Mouse (Mus musculus) liver, embryonic 13.5 days (tissue): ENCODE data around the gene Tnrc6c. TPM values are rescaled to one million over a fixed set of nuclear protein-coding genes. Genes with fewer than 3 reads are reported as not detected.

Experiments
- ATAC-seq: fragments of 200-750 bp; cut with Nextera tagmentation; 2 replicates; pipeline ENCODE4 v1.8.0; 2017; ENCODE audit warnings: low read depth, mild to moderate bottlenecking, moderate number of reproducible peaks, moderate library complexity
- DNase-seq: peaks from one replicate; pipeline ENCODE4 v3.0.0; 2022
- H3K27ac ChIP-seq: fragments of 300-500 bp; sonication (generic); 2 replicates; pipeline ENCODE4 v1.5.1; 2015; ENCODE audit warnings: moderate library complexity, mild to moderate bottlenecking, inconsistent platforms
- H3K27me3 ChIP-seq: fragments of 300-500 bp; sonication (generic); 2 replicates; pipeline ENCODE4 v1.6.1; 2015; ENCODE audit warnings: mild to moderate bottlenecking, inconsistent platforms
- H3K36me3 ChIP-seq: fragments of 300-500 bp; sonication (generic); 2 replicates; pipeline ENCODE4 v1.6.1; 2015; ENCODE audit warnings: mild to moderate bottlenecking, inconsistent platforms
- H3K4me1 ChIP-seq: fragments of 300-500 bp; sonication (generic); replicated peaks from 2 replicates; pipeline ENCODE4 v1.6.1; 2015; ENCODE audit warnings: inconsistent platforms
- H3K4me2 ChIP-seq: fragments of 300-500 bp; sonication (generic); 2 replicates; pipeline ENCODE4 v1.6.1; 2015; ENCODE audit warnings: inconsistent platforms, mild to moderate bottlenecking, moderate library complexity
- H3K4me3 ChIP-seq: fragments of 300-500 bp; sonication (generic); replicated peaks from 2 replicates; pipeline ENCODE4 v1.5.1; 2015; ENCODE audit warnings: mild to moderate bottlenecking, inconsistent platforms
- H3K9ac ChIP-seq: fragments of 300-500 bp; sonication (generic); 2 replicates; pipeline ENCODE4 v1.6.1; 2015; ENCODE audit warnings: mild to moderate bottlenecking, inconsistent platforms
- H3K9me3 ChIP-seq: fragments of 300-500 bp; sonication (generic); replicated peaks from 2 replicates; pipeline ENCODE4 v1.6.1; 2016; ENCODE audit warnings: inconsistent platforms
- WGBS: fragments of 180-500 bp; shearing (Covaris S2); methylation state at CpG from one replicate; pipeline ENCODE4 v1.1.7; 2015; ENCODE audit not compliant: insufficient replicate concordance; 5-methylcytosine and 5-hydroxymethylcytosine counted together
- polyA plus RNA-seq: library from polyadenylated mRNA; unstranded; fragments of >200 nt; fragmentation: Nextera tagmentation; extraction: Ambion mirVana; gene quantifications from 2 replicates; pipeline ENCODE4 v1.2.1, GENCODE M21; 2015

Tnrc6c gene
- polyA plus RNA-seq, 1 experiment from 2014 or later: 2.8 TPM

DNA sequence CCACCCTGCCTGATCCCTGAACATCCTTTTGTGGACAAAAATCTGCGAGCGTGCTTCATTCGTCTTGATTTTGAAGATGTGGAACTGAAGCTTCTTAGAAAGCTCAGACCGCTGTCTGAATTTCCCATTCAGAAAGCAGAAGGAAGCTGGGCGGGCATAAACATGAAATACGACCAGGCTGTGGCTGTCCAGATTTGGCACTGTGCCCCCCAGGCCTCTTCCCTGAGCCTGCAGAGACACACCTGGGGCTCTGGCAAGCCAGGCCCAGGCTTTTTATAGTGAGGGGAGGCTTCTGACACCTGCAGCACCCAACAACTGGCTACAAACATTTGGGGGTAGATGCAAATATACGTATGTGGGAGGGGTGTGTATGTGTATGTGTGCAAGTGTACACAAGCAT is 35.3 kb upstream of the Tnrc6c start:
- H3K4me1 ChIP-seq: 0 out of 2 replicates have a peak, but pooled peaks cover 6% of the 10 kb centered on the region
- no peak for DNase-seq
- no peak overlapping the region for H3K4me3 ChIP-seq
- H3K4me2 ChIP-seq: no peak overlapping the region
- ATAC-seq: no peak
- H3K27me3 ChIP-seq: peaks cover 63% of the 10 kb centered on the region
- no peaks in the 10 kb centered on the region for H3K36me3 ChIP-seq
- H3K9ac ChIP-seq: no peak overlapping the region
- H3K9me3 ChIP-seq: no peaks in the 10 kb centered on the region
- WGBS: 34% methylated on average over 7 of the region's 7 CpGs
- H3K27ac ChIP-seq: no peak overlapping the region

DNA sequence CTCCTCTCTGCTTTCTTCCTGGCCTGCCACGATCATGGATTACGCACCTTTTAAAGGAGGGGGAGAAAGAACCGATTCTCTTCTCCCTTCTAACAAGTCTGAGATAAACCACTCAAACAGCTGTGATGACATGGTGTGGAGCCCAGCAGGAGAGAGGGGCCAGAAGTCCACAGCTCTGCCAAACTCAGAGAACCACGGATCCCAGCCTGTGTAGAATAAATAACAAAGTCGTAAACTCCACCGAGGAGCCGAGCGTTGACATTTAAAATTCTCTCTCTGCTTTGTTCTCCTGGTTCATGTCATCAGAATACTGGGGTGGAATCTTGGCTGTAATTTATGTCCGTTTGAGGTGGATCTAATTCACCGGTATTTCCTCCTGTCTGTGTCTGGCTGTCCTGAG is 34.5 kb upstream of the Tnrc6c start:
- no peak for DNase-seq
- no peak for ATAC-seq
- Histone ChIP-seq H3K4me3 (no peak overlapping the region), H3K4me1 (0 out of 2 replicates have a peak, but pooled peaks cover 6% of the 10 kb centered on the region), H3K4me2 (no peak overlapping the region), H3K9me3 (no peaks in the 10 kb centered on the region), H3K27me3 (peaks cover 57% of the 10 kb centered on the region), H3K9ac (no peak overlapping the region), H3K27ac (no peak overlapping the region), H3K36me3 (no peaks in the 10 kb centered on the region)
- 36% methylated on average over 10 of the region's 10 CpGs for WGBS

DNA sequence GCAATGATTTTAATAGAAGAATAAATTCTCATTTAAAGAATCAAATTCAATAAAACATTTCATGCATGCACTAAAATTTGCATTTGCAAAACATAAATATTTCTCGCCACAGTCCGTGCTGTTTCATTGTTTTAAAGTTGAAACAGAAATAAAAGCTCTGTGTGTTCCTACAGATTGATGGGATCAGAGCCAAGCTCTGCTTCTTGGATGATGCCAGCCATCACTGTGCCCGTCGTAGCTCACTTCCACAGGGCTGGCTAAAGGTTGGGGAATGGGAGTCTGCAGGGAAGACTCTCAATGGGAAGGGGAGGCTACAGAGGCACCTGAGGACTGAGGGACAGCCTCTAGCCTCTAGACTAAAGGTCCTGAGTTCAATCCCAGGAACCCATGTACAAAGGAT is 28.9 kb upstream of the Tnrc6c start:
- 66% methylated on average over 4 of the region's 4 CpGs for WGBS
- H3K4me2 ChIP-seq: no peak overlapping the region
- peaks cover 45% of the 10 kb centered on the region for H3K27me3 ChIP-seq
- ATAC-seq (no peak), DNase-seq (no peak)
- no peaks in the 10 kb centered on the region for H3K4me1 ChIP-seq
- H3K4me3 ChIP-seq: no peak overlapping the region
- H3K9me3 ChIP-seq: no peaks in the 10 kb centered on the region
- H3K9ac ChIP-seq: no peak overlapping the region
- H3K27ac ChIP-seq: no peak overlapping the region
- no peaks in the 10 kb centered on the region for H3K36me3 ChIP-seq

DNA sequence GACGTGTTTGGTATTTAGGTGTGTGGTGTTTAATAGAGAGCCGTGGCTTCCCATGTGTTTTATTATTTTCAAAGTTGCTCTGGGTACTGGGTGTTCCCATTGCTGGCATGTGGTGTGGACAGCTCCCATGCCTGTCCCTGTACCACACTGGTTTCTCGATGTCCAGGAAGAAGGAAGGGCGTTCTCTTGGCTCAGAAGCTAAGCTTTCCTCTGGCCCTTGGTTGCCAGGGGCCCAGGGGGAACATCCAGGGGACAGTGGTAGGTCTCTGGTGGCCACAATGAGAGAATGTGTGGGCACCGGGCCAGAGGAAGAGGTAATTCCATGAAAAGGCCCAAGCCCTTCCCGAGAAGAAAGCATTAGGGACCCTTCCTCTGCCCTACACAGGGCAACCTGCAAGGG is 27.5 kb upstream of the Tnrc6c start:
- Histone ChIP-seq H3K4me2 (no peak overlapping the region), H3K4me1 (no peaks in the 10 kb centered on the region), H3K9me3 (no peaks in the 10 kb centered on the region), H3K4me3 (no peak overlapping the region), H3K36me3 (no peaks in the 10 kb centered on the region), H3K27ac (no peak overlapping the region), H3K9ac (no peak overlapping the region), H3K27me3 (peaks cover 42% of the 10 kb centered on the region)
- 44% methylated on average over 6 of the region's 6 CpGs for WGBS
- DNase-seq (no peak), ATAC-seq (no peak)

DNA sequence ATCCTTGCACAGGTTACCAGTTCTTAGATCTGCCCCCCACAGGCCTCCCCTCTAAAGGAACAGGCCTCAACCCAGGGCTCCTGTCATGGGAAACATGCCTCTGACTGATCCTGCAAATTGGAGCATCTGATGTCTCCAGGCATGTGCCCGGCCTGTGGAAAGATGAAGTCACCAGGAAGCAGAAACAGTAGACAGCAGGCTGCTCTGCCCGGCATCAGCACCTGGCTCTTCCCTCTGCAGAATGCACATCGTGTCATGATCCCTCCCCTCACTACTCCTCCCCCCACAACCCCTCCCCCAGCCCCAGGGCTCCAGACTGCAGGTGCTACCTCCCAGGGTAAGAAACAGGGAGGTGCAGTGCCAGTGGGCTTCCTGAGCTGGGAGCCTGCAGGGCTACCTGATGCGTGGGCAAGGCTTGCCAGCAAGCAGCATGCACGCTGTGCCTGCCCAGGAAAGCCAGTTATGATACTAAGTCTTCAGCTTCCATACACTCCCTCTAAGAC is 27.0 kb upstream of the Tnrc6c start:
- H3K9ac ChIP-seq: no peak overlapping the region
- peaks cover 42% of the 10 kb centered on the region for H3K27me3 ChIP-seq
- H3K36me3 ChIP-seq: no peaks in the 10 kb centered on the region
- 24% methylated on average over 5 of the region's 5 CpGs for WGBS
- no peaks in the 10 kb centered on the region for H3K4me1 ChIP-seq
- H3K9me3 ChIP-seq: no peaks in the 10 kb centered on the region
- no peak overlapping the region for H3K4me3 ChIP-seq
- ATAC-seq: no peak
- no peak overlapping the region for H3K4me2 ChIP-seq
- no peak overlapping the region for H3K27ac ChIP-seq
- DNase-seq: no peak

DNA sequence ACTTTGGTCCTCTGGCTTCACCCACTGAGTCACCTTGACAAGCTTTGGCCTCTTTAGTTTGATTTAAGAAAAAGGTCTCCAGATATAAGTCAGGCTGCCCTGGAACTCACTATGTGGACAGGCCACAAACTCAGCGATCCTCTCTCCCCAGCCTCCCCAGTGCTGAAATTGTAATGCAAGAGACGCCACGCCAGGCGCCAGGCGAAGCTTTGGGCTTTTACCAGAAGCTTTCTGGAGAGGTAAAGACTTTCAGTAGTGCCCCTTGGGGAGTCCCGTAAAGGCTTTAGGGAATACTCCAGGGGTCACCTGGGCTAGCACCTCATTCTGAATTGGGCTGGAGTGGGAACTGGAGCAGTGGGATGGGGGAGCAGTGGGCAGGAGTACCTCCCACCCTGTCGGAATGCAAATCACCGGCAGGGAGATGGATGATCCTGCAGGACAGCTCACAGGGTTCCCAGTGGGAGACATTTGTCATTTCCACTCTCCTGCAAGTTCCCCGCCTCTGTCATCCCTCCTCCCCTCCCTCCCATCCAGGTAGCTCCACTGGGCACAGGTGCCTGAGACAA is 26.3 kb upstream of the Tnrc6c start:
- no peaks in the 10 kb centered on the region for H3K4me1 ChIP-seq
- no peaks in the 10 kb centered on the region for H3K9me3 ChIP-seq
- ATAC-seq (no peak), DNase-seq (no peak)
- H3K27ac ChIP-seq: no peak overlapping the region
- peaks cover 42% of the 10 kb centered on the region for H3K27me3 ChIP-seq
- 17% methylated on average over 9 of the region's 9 CpGs for WGBS
- no peak overlapping the region for H3K4me3 ChIP-seq
- no peak overlapping the region for H3K4me2 ChIP-seq
- no peaks in the 10 kb centered on the region for H3K36me3 ChIP-seq
- no peak overlapping the region for H3K9ac ChIP-seq

DNA sequence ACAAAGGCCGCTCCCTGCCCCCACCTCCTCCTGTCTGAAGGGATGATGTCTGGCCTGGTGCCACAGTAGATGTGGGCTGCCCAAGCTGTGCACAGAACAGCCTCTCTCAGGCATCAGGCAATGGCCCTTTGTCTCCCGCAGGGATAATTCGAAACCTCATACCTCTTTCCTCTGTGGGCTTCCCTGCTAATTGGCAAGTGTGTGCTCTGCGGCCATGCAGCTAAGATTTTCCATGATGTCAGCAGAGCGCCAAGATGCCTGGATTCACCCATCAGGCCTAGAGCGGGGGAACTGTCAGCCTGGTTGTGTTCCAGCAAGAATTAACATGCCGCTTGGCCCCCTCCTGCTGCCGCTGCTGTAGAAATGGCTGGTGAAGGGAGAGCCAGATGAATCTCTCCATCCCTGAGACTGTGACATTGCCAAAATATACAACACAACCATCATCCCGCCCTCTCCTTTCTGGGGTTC is 25.7 kb upstream of the Tnrc6c start:
- Histone ChIP-seq H3K27me3 (peaks cover 42% of the 10 kb centered on the region), H3K4me3 (no peak overlapping the region), H3K27ac (no peak overlapping the region), H3K4me2 (no peak overlapping the region), H3K36me3 (no peaks in the 10 kb centered on the region), H3K9ac (no peak overlapping the region), H3K9me3 (no peaks in the 10 kb centered on the region), H3K4me1 (no peaks in the 10 kb centered on the region)
- DNase-seq (no peak), ATAC-seq (no peak)
- 19% methylated on average over 9 of the region's 9 CpGs for WGBS

DNA sequence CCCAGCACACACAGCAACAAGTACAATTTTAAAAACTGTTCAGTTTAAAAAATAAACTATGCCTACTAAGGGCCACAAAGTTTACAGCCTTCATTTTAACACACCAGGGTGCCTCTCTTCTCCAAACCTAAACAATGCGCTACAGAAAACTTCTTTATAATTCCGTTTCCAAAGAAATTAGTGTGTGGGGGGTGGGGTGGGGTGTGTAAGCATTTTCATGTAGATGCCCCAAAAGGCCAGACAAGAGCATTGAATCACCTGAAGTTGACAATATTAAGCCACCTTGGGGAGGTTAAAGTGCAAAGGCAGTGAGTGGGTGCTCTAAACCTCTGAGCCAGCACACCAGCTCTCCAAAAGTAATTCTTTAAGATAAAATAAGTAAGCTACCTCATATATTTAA is 24.2 kb upstream of the Tnrc6c start:
- Histone ChIP-seq H3K9me3 (no peaks in the 10 kb centered on the region), H3K4me3 (no peak overlapping the region), H3K4me1 (no peaks in the 10 kb centered on the region), H3K27ac (no peak overlapping the region), H3K4me2 (no peak overlapping the region), H3K27me3 (peaks cover 42% of the 10 kb centered on the region), H3K9ac (no peak overlapping the region), H3K36me3 (no peaks in the 10 kb centered on the region)
- DNase-seq (no peak), ATAC-seq (no peak)
- 72% methylated on average over 2 of the region's 2 CpGs for WGBS

DNA sequence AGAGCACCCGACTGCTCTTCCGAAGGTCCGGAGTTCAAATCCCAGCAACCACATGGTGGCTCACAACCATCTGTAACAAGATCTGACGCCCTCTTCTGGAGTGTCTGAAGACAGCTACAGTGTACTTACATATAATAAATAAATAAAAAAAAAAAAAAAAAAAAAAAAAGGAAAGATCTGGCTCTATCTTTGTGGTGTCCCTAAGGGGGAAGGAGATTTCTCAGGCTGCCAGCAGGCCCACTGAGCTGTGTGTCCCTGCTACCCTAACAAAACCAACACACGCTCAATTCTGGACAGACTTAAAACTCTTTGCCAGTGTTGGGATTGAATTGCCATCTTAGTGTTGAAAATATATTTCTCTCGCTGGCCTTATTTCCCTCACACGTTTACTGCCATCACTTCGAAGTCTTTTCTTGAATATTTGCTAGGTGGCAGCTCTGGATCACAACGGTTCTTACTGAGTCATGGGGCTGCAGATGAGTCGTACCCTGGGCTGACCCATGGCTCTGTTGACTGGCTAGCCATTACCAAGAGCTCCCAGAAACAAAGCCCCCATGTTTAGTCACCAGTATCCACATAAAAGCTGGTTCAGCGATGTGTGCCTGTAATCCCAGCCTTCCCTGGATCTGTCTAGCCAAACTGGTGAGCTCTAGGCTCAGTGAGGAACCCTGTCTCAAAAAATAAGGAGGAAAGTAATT is 23.1 kb upstream of the Tnrc6c start:
- H3K27ac ChIP-seq: no peak overlapping the region

DNA sequence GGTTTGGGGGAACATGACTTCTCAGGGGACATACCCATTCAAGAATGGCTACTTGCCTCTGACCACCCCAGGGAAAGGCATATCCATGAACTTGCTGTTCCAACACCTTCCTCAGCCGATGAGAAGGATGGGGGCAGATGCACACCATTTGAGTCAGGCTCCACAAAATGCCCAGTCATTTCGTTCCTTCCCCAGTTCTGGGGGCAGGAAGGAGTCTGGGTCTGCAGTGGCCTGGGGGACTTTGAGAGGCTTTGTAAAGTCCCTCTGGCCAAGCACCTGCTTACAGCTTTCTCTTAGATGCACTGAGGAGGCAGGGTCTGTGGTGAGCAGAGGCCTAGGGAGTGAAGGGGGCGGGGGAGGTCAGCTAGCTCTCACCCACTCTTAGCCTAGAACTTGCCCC is 20.8 kb upstream of the Tnrc6c start:
- no peak overlapping the region for H3K9ac ChIP-seq
- DNase-seq (no peak), ATAC-seq (no peak)
- peaks cover 34% of the 10 kb centered on the region for H3K27me3 ChIP-seq
- H3K4me2 ChIP-seq: no peak overlapping the region
- no peaks in the 10 kb centered on the region for H3K9me3 ChIP-seq
- no peaks in the 10 kb centered on the region for H3K4me1 ChIP-seq
- no peak overlapping the region for H3K4me3 ChIP-seq
- WGBS: 58% methylated on average over 3 of the region's 3 CpGs
- H3K36me3 ChIP-seq: no peaks in the 10 kb centered on the region
- no peak overlapping the region for H3K27ac ChIP-seq

More for the DNA sequence above, 23.1 kb upstream of the Tnrc6c start:
- peaks cover 42% of the 10 kb centered on the region for H3K27me3 ChIP-seq
- no peaks in the 10 kb centered on the region for H3K36me3 ChIP-seq
- no peak overlapping the region for H3K9ac ChIP-seq
- no peaks in the 10 kb centered on the region for H3K9me3 ChIP-seq
- H3K4me3 ChIP-seq: no peak overlapping the region
- H3K4me1 ChIP-seq: no peaks in the 10 kb centered on the region
- WGBS: 76% methylated on average over 10 of the region's 11 CpGs
- H3K4me2 ChIP-seq: no peak overlapping the region
- no peak for ATAC-seq
- DNase-seq: no peak

DNA sequence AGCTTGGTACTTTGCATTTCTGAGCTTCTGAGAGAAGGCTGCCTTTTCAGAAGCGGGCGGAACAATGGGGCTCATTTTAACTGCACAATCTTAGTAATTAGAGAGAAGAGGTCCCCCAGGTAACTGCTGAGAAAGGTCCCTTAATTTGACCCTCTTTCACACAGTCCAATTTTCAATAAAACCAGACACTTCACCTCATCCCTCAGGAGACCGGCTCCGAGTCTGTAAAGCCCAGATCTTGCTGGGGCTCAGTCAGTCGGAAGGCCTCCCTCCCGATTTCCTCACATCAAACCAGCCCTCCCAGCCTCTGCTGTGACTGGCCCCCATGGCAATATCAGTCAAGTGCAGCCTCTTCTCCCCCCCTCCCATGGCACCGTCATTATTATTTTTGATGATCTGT is 15.7 kb upstream of the Tnrc6c start:
- Histone ChIP-seq H3K9ac (no peak overlapping the region), H3K4me2 (no peak overlapping the region), H3K4me1 (no peaks in the 10 kb centered on the region), H3K9me3 (no peaks in the 10 kb centered on the region), H3K36me3 (no peaks in the 10 kb centered on the region), H3K27ac (no peak overlapping the region), H3K4me3 (no peak overlapping the region), H3K27me3 (peaks cover 26% of the 10 kb centered on the region)
- 54% methylated on average over 7 of the region's 7 CpGs for WGBS
- ATAC-seq: no peak
- no peak for DNase-seq

DNA sequence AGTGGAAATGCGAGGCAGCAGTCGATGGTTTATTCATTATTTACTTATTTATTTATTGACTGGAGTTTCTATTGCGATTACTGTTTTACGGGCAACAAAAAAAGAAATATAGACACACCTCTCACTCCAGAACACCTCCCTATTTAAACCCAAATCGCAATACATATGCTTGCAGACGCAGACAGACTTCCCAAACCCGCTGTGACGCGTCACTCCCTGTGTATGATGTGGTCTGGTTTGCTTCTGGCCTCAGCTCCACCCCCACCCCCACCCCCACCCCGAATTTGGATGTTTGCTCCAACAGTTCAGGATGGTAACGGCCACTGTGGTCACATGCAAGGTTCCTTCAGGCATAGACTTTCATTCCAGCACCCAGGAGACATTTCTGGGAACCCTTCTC is 15.3 kb upstream of the Tnrc6c start:
- Histone ChIP-seq H3K4me1 (no peaks in the 10 kb centered on the region), H3K4me3 (no peak overlapping the region), H3K9ac (no peak overlapping the region), H3K9me3 (no peaks in the 10 kb centered on the region), H3K27ac (no peak overlapping the region), H3K36me3 (no peaks in the 10 kb centered on the region), H3K4me2 (no peak overlapping the region), H3K27me3 (peaks cover 26% of the 10 kb centered on the region)
- 52% methylated on average over 11 of the region's 11 CpGs for WGBS
- DNase-seq (no peak), ATAC-seq (no peak)
